Mouse (Mus musculus) layer of hippocampus, postnatal 14 days (tissue): ENCODE measurements around the gene Gtf3c1. TPM values are rescaled to one million over a fixed set of nuclear protein-coding genes. Genes with fewer than 3 reads are reported as not detected.
A peak's percentile ranks its signal among the peaks of the same experiment; 100 is the strongest.
"Not testable (repeated sequence)": the region's sequence is repeated elsewhere in the genome, so short reads cannot be mapped to it uniquely, and the experiment has no call there.

Experiments
- DNase-seq, 2 experiments: peaks; one replicate each; pipeline ENCODE4 v3.0.0; 2021 to 2022; ENCODE audit warnings: low spot score in 2 of 2, mixed read lengths in 1 of 2
- total RNA-seq, 2 experiments: library from RNA; stranded (reverse); gene quantifications; 2 replicates each; pipeline ENCODE4 v1.2.3; 2021

Gtf3c1 gene
- total RNA-seq, 2 experiments from 2014 or later, result 88.8 to 94.2 TPM

DNA sequence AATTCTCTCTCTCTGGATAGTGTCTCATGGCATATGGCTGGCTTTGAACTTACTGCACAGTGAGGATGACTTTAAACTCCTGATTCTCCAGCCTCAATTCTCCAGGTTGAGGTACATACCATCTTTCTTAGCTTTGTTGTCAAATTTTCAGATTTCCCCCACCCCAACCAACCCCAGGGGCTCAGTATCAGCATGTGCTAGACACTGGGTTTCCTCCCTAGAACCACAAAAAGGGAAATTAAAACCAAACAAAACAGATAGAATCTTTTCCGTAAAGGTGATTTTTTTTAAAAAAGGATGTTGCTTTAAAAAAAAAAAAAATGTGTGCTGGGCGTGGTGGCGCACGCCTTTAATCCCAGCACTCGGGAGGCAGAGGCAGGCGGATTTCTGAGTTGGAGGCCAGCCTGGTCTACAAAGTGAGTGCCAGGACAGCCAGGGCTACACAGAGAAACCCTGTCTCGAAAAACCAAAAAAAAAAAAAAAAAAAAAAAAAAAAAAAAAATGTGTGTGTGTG, 6.0 kb upstream of the Gtf3c1 start:
- DNase-seq, result not testable (repeated sequence)

DNA sequence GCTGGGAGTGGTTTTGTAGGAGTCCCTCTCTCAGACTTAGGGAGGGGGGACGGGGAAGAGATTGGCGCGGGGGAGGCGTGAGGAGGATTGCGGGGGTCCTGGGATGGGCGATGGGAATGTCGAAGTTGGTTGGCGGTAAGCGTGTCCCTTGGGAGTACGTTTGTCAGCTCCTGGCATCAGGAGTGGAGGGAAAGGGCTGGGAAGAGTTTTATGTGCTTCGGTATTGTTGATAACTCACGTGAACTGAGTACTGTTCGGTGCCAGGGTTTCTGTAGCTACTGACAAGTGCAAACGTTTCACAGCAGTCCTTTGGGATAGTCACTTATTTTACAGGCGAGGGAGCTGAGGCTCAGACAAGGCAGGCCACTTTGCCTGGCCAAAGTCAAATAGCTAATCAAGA, 520 bp upstream of the Gtf3c1 start:
- no peak for DNase-seq

DNA sequence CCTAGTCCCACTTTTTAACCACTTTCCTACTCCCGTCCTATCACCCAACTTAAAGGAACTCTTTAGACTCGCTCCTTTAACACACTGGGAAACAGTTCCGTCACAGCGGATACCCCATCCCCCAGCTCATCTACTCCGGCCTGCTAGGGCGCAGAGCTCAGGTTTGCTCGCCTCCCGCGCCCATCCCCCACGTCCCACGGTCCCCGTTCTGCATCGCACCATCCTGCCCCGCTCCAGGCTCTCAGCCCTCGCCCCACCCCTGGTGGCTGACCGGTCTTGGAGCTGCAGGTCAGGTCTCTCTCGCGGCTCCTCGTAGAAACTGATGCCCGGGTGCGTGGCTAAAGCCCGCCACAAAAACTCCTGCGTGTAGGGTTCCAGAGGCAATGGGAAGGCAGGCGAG, 394 bp downstream of the Gtf3c1 start:
- peak in 1 of 2 experiments; percentile 51 for DNase-seq

DNA sequence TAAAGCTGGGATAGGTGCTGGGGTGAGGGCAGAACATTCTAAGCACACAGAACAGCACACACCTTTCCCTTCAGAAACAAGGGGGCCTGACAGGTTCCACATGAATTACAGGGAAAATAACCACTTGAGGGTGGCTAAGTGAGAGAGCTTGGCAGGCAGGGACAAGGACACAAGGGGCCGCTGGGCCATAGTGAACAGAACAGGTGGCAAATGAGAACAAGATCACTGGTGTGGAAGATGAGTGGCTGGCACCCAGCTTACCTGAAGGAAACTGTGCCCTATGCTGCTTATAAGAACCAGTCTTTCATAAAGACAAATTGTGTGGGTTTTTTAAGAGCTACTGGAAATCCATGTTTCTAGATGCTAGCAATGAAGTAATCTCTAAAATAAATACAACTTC, 4.8 kb downstream of the Gtf3c1 start:
- DNase-seq, result no peak

DNA sequence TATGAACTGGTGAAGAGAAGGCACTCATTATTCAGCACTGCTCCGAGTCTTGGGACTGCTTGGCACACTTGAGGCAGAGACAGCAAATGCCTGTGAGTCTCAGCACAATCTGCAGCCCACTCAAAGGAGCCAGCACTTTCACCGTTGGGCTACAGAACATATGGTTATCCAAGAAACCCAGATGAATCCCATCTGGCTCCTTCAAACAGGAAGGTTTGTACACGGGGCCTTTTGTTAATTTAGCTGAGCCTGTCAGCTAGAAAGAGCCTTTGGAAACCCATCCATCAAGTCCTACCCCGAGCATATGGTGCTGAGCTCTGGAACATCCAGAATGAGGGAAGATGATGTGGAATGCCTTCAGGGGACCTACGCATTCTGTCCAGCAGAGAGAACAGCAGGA, 13.5 kb downstream of the Gtf3c1 start:
- DNase-seq, result peak; percentile 29 to 59

GRCm38 (mm10) chr7:125690516-125690915, 17.1 kb downstream of the Gtf3c1 start:
- DNase-seq, result no peak

DNA sequence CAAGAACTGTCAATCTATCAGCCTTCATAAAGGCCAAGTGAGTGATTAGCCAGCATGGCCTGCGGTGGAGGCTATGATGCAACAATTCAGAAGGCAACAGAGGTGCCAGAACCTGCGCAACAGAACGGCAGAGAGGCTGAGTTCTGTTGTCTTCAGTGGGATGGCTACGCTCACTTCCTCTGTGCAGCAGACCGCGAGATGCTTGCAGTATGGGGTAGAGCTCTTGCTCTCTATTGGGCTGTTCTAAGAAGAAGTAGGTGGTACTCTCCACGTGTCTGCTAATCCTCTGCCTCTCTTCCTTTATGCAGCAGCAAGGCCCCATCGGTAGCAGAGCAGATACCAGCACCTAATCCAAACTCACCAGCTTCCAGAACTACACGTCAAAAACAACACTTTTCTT, 27.6 kb downstream of the Gtf3c1 start:
- DNase-seq, result no peak

GRCm38 (mm10) chr7:125678756-125679155, 28.8 kb downstream of the Gtf3c1 start:
- no peak for DNase-seq

DNA sequence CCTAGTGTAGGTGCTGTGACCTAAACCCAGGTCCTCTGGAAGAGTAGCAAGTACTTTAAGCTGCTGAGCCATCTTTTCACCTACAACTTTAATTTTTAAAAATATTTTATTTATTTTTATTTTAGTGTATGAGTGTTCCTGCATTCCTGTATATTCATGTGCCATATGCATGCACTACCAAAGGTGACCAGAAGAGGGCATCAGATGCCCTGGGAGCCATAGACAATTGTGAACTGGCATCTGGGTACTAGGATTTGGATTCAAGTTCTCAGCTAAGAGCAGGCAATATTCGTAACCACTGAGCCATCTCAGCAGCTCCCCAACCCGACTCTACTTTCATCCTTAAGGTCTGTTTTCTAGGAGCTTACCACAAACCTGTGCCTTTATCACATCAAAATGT, 32.7 kb downstream of the Gtf3c1 start:
- peak; percentile 28 to 45 for DNase-seq

- no peak for DNase-seq
These were observed 36.2 kb downstream of the Gtf3c1 start for GRCm38 (mm10) chr7:125671396-125671795.

DNA sequence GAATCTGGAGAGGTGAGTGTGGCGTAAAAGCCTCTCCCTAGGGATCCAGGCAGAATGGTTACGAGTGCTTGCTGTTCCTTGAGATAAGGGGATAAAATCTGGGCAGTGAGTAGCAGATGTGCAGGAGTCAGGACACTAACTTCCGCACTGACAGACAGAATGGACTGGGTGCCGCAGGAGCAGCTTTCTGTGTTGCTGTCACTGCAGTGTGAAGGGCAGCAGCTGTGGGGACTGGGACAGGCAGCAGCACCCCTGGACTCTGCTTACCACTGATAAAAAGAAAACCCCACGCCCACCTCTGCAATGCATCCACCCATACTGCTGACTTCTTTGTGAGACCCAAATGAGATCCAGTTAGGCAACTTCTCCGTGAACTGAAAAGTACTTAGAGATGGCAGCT, 36.7 kb downstream of the Gtf3c1 start:
- DNase-seq, result no peak

DNA sequence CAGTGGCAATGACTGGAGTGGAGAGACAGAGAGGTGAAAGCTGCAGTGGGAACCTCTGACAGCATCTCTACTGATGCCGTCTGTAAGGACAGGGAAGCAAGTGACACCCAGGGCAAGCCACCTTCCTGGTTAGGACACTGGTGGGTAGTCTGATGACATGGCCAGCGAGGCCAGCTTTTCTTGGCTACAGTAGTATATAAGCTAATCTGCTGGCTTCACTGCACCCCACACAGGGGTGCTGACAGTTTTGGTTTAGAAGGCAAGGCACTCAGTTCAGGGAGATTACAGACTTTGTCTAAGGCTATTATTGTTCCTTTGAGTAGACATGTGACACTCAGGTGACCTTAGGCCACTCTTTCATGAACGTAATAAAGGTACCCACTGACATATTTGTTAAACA, 43.9 kb downstream of the Gtf3c1 start:
- no peak for DNase-seq

GRCm38 (mm10) chr7:125657511-125657910, 50.1 kb downstream of the Gtf3c1 start:
- DNase-seq, result no peak

DNA sequence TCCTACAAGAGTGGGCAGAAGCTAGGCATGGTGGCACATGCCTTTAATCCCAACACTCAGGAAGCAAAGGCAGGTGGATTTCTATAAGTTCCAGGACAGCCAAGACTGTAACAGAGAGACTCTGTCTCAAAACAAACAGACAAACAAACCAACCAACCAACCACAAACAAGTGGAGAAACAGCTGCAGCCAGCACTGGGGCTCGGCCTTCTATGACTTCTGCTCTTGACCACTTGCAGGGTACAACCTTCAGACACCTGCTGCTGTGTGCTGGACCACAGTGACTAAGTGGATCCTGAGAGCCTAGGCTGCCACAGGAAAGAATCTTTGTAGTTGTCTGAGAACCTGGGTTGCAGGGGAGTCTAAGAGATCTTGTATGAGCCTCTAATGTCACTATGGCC, 58.6 kb downstream of the Gtf3c1 start:
- DNase-seq, result no peak

GRCm38 (mm10) chr7:125645413-125645812, 62.2 kb downstream of the Gtf3c1 start:
- DNase-seq, result no peak

- no peak for DNase-seq
These were observed 63.7 kb downstream of the Gtf3c1 start for GRCm38 (mm10) chr7:125643880-125644279.

DNA sequence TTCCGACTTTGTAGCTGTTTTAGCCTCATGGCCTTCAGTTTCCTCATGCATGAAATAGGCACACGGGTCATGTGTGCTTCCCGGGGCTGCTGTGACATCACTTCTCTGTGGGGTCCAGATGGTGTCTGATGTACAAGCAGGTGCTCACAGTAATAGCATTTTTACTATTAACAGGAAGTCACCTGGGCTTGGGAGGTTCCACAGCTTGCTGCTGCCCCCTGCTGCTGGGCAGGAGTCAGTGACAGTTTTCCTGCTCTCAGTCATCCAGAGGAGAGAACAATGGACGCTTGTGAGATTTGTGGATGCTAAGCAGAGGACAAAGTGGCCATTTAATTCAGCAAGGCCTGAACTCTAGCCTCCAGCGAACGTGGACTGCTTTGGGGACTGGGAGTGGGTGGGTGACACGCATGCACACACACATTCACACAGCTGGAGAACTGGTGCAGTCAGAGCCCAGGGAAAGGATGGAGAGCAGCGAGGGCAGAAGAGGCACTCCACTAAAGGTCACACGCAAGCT, 68.7 kb downstream of the Gtf3c1 start:
- DNase-seq, result peak; percentile 73 to 84

DNA sequence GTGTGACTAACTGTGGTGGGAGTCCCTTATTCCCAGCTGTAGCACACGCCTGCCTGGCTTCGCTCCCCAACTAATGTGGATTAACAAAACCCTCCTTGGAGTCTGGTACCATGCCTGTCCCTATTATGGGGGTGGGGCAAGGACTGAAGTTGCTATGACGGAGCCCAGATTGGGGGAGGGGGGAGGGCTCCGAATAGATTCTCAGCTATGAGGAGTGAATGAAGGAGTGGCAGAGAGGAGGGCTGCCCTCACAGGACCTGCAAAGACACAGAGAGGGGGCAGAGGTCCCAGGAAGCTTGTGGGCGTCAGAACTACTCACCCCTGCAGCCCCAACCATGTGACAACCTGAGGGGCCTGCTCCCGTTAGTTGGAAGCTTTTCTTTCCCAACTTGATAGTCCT, 69.2 kb downstream of the Gtf3c1 start:
- DNase-seq, result no peak

- no peak for DNase-seq
These were observed 70.1 kb downstream of the Gtf3c1 start for GRCm38 (mm10) chr7:125637220-125638140.

DNA sequence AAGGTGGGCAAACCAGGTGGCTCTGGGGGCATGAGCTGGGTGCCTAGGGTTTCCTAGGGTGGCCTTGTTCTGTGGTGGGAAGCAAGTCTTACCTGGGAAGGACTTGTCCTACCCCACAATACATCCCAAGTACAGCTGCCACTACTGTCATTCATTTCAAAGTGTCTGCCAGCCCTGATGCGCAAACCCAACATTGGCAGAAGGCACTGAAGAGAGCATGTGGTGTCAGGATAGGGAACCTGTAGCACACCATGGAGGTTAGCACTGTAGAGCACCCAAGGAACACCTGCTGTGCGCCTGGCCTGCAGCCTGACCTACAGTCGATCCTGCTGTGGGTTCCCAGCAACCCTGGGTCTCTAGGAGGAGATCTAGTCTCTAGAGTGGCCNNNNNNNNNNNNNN, 76.6 kb downstream of the Gtf3c1 start:
- DNase-seq, result no peak

DNA sequence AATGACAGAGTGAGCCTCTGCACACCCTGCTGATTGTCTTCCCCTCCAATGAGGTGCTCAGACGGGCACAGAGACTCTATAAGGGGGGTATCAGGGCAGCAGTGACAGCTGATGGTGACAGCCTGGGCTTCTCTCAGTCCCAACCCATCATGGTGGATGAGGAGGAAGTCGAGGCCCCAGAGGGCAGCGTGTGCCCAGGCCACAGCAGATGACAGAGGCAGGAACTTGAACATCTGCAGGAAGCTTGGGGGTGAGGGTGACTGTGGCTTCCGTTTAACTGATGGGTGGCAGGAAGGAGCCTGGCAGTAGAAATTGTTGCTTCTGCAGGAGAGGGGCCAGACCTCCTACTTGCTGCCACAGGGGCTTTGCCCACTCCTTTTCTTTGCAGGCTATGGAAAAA, 77.3 kb downstream of the Gtf3c1 start:
- DNase-seq, result no peak

GRCm38 (mm10) chr7:125625829-125626228, 81.8 kb downstream of the Gtf3c1 start:
- DNase-seq, result no peak

DNA sequence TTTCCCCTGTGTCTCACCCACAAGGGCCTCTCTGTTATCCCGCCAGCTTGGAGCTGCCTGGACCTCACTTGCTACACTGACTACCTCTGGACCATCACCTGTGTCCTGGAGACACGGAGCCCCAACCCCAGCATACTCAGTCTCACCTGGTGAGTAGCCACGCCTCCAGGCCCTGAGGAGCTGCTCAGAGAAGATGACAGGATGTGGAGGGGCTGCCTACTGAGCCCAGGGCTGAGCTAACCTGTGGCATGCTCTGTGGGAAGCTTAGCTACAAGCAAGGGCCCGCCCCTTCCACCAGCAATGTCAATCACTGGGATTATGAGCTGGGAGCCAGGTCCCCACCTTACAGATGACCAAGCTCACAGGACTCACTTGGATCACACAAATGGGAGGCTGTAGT, 82.4 kb downstream of the Gtf3c1 start:
- no peak for DNase-seq
